Mouse (Mus musculus) NIH3T3 (cell line): Measurements from ENCODE around the gene Gm37240.

Experiments used
- DNase-seq: peaks from one replicate; pipeline ENCODE4 v3.0.0-alpha.2; 2012; ENCODE audit warnings: low read depth

The Gm37240 gene

DNA sequence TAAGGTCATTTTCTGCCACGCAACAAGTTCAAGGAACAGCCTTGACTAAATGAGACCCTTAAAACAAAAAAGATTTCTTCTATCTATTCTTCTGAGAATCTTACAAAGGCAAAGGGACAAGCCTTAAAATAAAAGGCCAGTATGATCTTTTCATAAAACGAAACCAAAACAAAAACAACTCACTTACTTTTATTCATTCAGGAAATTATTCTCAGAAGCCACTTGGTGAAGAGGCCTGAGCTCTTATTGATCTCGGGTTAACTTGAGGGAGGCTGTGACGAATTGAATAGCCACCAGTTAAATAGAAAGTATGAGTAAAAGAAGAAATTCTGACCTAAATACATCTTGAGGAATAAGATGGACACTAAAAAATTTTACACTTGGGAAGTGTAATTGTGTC is 1118.4 kb downstream of the Gm37240 start:
- DNase-seq = no peak

DNA sequence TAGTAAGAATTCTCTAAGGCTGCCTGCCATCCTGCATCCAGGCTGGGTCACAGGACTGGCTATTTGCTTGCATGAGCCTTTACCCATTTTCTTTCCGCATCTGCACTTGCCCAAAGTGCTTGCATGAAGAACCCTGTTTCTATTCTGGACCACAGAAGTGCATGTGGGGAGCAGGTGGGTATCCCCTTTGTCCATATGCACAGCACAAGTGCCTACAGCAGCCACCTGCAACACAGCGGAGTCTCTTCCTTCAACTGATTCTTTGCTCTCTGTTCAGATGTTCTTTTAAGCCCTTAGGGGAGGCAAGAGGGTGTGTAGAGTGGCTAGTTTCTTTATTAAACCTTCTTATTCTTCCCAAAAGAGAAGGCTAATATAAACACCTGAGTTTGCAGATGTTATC is 1133.5 kb downstream of the Gm37240 start:
- no peak for DNase-seq

DNA sequence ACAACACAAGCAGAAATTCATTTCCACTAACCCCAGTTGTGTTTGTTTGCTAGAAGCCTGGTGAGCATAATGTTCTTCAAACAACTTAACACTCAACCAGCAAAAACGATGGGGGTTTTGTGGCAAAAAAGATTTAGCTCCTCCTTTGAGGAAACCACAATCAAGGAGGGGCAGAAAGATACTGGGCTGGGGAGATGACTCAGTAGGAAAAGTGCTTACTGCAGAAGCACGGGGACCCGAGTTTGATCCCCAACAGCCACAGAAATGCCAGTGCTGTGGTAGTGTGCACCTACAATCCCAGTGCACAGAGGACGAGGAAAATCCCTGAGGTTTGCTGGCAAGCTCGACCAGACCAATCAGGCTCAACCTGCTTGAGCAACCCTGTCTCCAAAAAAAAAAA is 1138.1 kb downstream of the Gm37240 start:
- DNase-seq = no peak

DNA sequence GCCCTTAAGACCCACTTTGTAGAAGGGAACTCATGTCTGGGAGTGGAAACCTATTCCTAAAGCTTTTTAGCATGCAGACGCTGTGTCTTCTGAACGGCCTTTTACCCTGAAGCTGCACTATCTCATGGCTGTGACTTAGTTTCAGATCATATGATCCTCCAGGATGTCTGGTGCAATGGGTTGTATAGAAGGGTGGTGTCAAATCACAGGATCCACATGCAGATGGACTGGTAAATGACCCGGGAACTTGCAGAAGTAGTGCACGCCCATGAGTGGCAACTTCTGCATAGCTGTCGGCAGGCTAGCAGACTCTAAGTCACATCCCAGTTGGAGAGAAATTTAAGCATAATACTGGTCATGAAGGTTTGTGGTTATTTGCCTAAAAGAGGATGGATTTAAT is 1139.2 kb downstream of the Gm37240 start:
- no peak for DNase-seq

DNA sequence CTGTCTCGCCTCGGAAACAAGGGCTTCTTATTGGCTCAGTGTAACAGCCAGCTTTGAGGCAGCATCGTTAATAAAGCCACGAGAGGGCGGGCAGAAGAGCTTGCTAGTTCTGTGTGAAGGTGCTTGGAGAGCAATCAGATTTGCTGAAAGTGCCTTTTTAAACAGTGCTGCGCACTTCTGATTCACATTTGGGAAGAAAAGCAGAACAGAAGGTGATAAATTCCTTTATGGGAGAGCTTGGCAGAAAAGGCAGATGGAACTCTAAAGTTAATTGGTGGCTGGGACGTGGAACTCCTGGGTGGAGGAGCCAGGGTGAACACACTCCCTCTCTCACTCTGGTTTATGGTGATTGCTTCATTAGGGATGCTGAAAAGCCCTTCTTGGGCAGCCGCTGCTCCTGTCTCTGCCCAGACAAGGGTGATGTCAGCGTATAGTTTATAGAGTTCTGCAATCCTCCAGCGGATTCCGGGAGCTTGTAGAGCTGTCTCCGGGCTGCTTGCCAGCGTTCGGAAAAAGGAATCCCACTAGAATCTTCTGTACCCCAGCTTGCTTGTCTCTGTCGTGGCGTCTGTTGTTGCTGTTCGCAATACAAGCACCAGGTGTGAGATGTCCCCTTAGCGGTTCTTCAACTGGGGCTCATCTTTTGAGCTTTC is 1141.7 kb downstream of the Gm37240 start:
- peak; percentile 60 for DNase-seq

DNA sequence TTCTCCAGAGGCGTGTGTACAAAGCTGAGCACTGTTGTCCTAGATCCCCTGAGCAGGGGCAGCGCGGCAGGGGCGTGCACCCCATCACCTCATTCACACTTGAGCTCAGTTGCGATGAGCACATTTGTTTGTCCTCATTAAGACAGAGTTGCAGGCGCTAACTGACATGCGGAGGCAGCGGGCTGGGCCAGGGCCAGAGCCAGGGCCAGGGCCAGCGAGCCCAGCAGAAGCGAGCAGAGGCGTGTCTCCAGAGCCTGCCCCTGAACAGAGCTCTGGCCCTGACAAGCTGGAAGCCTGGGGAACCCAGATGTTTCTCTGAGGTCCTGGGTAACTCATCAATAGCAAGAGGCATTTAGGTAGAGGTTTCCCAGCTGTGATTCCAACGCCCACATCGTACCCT is 1142.6 kb downstream of the Gm37240 start:
- no peak for DNase-seq

DNA sequence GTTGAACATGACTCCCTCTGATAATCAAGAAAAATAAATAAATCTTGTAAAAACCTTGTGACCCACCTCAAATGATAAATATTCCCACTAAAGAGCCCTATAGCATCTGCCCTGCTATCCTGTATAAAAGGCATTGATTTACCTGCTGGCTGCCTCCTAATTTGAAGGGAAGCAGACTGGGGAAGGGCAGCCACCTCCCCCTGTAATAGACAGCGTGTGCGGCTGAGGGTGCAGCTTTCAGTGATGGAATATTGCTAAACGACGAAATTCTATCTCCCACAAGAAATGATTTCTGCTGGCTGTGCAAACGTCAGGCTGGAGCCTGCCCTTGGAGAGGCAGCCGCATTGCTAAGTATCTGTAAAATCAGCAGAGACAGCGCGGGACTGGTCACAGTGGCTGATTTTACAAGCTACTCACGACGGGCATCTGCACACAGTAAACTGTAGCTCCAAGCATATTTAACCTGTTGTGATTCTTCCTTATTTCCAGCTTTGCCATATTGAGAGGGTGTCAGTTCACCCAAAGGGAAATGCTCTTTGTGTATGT is 1147.2 kb downstream of the Gm37240 start:
- no peak for DNase-seq

DNA sequence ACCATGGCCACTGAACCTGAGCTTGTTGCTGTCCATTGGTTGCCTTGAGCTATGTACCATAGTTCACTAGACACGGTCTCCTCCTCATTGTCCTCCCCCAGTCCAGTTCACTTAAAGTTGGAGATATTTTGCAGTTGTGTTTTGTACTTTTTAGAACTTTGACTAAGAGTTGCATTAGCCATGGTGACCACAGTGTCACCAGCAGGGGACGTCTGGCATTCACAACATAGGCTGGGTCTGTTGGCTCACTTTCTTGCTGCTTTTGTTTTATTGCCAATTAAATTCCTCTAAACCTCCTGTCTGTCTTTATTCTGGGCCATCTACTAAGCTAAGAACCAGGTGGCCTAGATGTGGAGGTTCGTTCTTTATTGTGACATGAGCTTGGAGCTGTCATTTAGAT is 1150.2 kb downstream of the Gm37240 start:
- DNase-seq = no peak

DNA sequence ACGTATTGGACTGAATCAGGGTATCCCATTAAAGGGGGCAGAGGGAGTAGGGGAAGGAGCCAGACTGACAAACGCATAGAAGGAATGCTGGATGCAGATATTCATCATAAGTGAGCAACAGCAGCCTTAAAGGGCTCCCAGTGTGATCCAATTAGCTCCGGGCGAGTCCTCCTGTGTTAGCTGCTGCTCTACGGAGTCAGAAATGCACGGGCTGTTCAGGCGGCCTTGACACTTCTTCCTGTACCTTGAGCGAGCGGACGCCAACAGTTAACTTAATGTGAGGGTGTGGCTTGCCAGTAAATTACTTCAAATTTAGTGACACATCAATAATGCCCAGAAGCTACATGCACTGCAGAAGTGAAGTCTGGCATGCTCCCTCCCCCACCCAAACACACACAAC is 1151.6 kb downstream of the Gm37240 start:
- no peak for DNase-seq

DNA sequence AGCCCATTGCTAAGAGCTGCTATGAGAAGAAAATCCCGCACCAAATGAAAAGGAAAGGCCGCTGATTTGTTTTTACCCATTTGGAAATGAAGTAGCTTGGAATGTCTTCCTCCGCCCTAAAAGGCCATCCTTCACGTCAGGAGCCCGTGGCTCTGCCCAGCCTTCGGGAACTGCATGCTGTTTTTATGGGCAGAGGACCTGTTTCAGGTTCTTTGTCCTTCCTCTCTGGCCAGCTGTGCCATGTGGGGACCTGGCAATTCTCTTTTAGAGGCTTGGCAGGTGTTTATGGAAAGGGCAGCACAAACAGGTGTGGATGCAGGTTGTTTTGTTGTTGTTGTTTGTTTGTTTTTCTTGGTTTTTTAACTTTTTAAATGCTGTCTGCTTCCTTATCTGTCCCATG is 1154.8 kb downstream of the Gm37240 start:
- DNase-seq = no peak

DNA sequence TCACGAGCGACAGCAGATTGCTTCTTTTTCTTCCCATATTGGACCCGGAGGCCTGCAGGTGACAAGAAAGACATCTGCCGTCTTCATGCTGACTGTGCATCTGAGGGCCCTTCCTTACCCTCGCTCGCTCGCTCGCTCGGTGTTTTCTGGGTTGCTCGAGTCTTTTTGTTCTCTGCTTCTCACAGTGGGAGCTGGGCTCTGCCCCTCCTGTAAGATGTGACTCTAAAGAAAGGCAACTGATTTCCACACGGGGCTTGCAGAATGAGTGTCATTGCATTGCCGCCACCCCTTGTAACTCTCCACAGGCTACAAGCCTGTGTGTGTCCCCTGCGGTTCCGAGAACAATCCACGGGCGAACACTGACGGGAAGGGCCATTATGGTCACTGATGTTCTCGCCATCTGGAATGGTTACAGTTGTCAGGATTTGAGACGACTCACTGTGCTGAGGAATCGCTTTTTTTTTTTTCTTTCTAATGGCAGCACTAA is 1155.3 kb downstream of the Gm37240 start:
- no peak for DNase-seq

DNA sequence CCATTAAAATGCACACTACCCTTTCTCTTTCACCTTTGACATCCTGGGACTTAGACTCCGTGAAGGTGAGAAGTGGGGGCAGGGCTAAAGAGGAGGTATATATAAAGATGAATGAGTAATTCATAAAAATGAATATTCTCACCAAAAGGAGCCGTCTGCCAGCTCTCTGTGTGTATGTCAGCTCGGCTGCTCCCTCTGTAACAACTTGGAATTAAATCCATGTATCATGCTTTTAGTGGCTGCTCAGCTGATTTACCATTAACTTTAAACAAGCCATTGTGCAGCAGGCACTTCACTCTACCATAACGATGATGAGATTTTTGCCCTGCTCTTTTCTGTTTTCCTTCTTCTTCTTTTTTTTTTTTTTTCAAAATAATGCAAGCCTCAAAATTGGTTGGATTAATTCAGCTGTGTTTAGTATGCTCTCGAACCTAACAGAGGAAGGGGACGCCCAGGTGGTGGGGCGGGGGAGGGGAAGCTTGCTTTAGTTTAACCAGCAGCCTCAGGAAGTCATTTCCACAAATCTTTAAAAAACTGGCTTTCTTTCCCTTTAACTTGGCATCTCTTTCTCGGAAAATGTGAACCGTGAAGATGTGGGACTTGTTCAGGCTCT is 1155.8 kb downstream of the Gm37240 start:
- DNase-seq = no peak

DNA sequence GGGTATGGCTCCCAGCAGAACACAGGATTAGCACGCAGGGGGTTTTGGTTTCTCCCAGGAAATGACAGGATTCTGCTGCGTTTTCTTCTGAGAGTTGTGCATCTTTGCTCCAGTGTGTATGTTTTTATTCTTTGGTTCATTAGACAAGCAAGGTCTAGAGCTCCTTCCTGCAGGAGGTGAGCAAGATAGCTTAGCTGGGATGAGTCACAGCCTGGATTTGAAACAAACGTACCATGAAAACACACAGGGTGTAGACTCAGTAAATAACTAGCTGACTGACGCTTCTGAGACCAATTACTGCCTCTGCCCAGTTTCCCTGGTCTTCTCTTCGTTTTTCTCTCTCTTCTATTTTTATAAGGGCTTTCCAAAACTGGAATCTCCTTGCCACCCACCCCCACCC is 1156.3 kb downstream of the Gm37240 start:
- no peak for DNase-seq

DNA sequence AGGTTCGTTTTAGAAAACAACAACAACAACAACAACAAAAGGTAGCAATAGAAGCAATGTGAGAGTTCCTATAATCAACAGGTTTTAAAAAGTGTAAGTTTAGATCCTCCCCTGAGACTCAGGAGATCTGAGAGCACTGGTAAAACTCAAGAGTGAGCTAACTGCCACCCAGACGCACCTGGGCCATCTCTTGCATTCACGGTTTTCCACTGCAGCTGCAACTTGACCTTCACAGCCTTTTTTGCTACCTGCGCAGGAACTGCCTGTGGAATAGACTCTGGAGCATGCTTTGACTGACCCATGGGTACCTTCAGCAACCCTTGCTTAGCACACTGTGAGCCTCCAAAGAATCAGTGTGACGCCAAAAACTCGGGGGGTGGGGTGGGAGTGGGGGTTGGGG is 1157.5 kb downstream of the Gm37240 start:
- no peak for DNase-seq

DNA sequence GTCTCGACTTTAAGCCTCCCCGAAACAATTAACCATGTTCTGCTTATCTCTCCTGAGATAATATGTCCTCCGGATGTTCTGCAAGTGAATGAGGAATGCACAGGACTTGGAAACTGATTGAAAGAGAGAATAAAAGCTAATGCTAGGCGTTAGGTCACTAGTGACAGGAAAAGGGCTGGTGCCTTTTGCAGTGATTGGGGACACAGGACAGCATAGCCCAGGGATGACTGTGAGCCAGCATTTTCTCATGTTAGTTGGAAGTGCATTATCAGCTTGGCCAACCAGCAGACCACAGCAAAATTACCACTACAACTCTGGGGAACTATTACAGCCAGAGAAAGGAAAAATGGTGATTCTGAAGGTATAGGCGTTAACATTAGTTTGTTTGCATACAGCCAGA is 1163.3 kb downstream of the Gm37240 start:
- no peak for DNase-seq

DNA sequence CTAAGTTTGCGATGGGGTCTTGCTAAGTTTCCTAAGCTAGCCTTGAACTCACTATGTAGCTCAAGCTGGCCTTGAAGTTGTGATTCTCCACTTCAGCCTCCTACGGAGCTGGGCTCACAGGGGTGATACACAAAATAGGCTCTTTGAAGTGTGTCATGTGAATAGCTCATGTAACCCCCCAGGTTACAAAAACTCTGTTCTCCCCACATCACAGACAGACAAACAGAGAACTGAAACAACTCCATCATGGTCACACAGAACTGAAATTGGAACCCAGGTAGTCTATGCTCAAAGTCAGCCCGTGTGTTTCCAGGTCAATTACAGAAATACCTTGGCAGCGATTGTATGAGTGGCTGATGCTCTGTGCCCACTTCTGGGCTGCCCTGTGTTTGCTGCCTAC is 1164.6 kb downstream of the Gm37240 start:
- DNase-seq = no peak

DNA sequence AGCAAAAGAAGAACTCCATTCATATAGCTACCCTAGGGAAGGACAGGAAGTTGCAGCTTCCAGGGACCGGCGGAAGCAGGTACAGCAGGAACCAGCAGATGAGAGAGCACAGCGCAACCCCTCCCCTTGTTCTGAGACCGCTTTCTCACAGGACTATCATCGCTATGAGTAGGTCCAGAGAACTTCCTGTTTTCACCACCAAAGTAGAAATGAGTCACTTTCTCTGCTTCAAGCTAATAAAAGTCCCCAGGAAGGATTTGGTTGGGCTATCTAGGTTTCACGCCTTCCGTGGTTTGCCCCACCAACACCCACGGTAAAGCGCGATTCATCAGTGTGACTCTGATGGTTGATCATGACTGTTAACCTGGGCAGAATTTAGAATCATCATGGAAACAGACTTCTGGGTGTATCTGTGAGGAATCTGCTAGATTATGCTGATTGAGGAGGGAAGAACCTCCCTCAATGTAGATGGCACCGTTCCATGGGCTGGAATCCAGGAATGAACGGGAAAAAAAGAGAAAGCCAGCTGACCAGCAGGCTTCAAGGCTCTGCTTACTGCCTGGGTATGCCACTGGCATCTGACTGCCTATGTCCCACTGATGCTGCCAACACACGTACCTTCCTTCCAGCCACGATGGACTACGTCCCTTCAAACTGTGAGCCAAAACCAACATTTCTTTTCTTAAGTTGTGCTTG is 1172.1 kb downstream of the Gm37240 start:
- no peak for DNase-seq

DNA sequence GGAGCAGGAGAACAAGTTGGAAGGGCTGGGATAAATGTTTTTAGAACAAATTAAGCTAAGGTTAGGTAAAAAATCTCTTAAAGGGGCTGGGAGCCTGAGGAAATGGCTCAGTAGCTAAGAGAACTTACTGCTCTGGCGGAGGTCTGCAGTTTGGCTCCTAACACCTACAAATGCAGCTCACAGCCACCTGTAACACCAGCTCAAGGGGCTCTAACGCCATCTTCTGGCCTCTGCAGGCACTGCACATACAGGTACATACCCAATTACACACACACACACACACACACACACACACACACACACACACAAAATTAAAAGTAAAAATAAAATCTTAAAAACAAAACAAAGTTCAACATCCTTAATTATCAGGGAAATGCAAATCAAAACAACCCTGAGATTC is 1174.4 kb downstream of the Gm37240 start:
- no peak for DNase-seq

DNA sequence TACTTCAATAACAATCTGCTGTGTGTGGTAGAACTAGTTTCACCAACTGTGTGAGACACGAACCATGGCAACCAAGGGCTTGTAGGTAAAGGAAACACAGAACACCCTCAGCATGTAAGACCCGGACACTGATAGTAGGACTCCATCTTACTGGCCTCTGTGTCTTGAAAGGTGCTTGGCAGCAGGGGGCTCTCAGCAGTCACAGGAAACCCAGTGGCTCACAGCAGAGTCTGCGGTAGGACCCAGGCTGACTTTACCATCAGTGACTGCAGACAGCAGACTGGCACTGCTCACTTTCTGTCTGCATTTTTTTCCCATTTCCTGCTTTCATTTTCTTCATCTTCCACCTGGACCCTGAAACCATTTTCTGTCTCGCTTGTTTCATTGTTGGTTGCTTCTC is 1176.6 kb downstream of the Gm37240 start:
- DNase-seq = no peak

DNA sequence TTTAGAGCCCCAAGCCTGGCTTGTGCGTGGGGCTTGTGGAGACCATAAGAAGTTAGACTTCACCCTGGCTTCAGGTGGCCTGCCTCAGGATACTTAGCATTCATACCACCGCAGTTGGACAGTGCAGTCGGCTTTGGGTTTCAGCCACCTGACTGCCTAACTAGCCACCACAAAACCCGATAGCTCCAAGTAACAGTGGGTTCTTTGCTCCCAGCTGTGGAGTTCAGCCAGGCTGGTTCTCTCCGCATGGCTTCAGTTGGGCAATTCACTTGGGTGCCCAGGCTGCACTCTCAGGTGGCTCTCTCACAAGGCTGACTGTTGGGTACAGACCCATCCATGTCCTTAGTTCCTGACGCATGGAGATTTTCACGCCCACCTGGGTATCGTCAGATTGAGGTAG is 1177.4 kb downstream of the Gm37240 start:
- DNase-seq = no peak

DNA sequence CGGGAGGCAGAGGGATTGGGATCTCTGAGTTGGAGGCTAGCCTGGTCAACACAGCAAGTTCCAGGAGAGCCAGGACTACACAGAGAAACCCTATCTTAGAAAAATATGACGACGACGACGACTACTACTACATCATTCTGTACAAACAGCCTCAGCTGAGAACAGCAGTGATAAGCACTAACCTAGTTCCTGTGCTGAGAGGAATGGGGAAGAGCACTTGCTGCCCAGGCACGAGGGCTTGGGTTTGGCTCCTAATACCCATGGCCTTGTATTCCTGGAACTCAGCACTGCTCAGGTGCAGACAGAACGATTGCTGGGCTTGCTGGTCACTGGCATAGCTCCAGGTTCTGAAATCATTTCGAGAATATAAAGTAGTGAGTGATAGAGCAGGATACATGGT is 1178.2 kb downstream of the Gm37240 start:
- no peak for DNase-seq

DNA sequence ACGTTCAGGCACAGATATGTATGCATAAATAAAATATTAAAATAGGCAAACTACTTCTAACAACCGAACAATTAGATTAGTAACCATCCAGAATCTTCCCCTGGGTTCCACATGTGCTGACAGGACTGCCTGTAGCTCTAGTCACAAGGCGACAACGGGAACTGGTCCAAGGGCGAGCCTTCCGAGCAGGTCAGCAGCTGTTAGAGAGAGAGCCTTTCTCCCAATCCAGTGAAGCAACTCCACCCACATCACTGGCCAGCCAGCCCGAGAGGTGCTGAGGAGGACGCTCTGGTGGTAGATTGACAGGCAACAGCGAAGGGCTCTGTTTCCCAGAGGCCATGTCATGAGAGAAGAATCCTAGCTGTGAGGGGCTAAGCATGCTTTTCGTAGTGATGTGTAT is 1178.8 kb downstream of the Gm37240 start:
- DNase-seq = peak; percentile 31

DNA sequence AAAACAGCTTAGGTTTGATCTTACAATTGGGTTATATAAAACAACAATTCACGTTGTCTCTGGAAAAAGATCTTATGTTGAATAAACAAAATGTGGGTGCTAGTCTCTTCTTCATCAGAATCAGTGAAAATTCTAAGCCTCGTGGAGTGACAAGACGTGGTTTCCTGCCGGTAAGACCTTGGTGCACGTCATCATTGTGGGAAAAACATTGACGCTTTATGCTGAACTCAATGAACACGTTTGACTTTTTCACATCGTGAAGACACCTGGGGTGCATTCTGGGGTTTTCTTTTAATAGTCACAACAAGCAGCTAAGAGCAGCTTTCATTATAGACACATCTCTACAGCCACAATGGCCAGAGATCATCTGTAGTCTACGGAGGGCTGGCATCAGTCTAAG is 1182.1 kb downstream of the Gm37240 start:
- no peak for DNase-seq
